Mouse (Mus musculus) liver, embryonic 14.5 days (tissue): ENCODE results near the gene Kcnma1.

Experiments
- CTCF ChIP-seq: IDR thresholded peaks from 2 replicates; pipeline ENCODE4 v1.5.1; 2016; ENCODE audit warnings: antibody characterized with exemption, low read depth, control low read depth
- EP300 ChIP-seq: IDR thresholded peaks from 2 replicates; pipeline ENCODE4 v1.6.1; 2016; ENCODE audit warnings: antibody characterized with exemption, low read depth

DNA sequence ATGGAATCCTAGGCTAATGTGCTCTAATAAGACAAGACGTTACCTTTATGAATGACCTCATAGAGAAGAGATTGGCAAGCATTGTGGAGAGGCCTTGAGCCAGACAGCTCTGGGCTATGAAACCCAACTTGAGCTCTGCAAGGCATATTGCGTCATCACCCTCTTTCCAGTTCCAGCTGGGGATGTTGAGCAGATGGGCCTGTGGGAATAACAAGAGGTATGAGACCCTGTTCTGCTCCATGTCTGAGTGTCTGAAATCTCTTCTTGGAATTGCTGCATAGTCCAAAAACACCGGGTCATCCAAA lies 519.8 kb downstream of the Kcnma1 start:
- TF ChIP-seq EP300: no peak
- TF ChIP-seq CTCF: no peak
